Comparison of ENCODE assay signal across 10 mouse cellular contexts in the genomic region with DNA sequence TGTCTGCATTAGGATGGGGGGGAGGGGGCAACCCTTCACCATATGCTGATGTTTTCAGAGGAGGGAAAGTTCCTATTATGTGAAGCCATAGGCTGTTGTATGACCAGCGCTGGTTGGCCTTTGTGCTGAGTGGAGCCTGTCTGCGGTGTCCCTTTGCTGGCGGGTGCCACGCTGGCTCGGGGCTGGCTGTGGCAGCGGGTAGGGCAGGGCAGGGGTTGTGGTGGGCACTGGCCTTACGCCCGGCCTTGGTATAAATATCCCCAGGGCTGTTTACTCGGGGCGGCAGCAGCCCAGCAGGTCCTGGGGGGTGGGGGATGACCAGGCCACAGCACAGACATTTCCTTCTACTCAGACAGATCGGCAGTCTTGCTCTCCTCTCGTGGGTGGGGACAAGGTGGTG. TPM values are rescaled to one million over a fixed set of nuclear protein-coding genes. Genes with fewer than 3 reads are reported as not detected.
DNase-seq lines count a peak whose midpoint lies in the region; ATAC-seq and TF ChIP-seq lines count a peak whose summit lies in the region.
"Had no signal": no experiment of that assay in that cellular context is flagged by ENCODE, and none has a peak within 500 bp of the region (broad histone marks: within the 10 kb centered on the region; RNA-seq: fewer than 3 reads in every experiment).

No protein-coding gene starts in this region.

- no peak overlapping the region for H3K4me3 ChIP-seq in kidney, embryonic 15.5 days (replicated peaks)
- no peak overlapping the region for H3K4me3 ChIP-seq in kidney, adult 2 months (ENCODE audit: insufficient read depth, low read depth, low read length)
- H3K4me3 ChIP-seq in heart, embryonic 15.5 days = no peak overlapping the region
- H3K4me3 ChIP-seq in liver, postnatal 0 days (ENCODE audit: low read depth, low read length) = no peak overlapping the region
- H3K4me3 ChIP-seq in stomach, embryonic 14.5 days (ENCODE audit: low read depth, low read length) = no peak overlapping the region

- H3K9ac ChIP-seq in kidney, embryonic 15.5 days = peak overlapping the region; percentile 31; the same call in 1 of the 2 replicates
- H3K9ac ChIP-seq in heart, embryonic 15.5 days = peak overlapping the region; percentile 25
- H3K9ac ChIP-seq in liver, postnatal 0 days (replicated peaks) = peak overlapping the region; percentile 2; the same call in 1 of the 2 replicates
- no peak overlapping the region for H3K9ac ChIP-seq in stomach, embryonic 14.5 days (replicated peaks; ENCODE audit: low read depth, low read length)

- no peaks in the 10 kb centered on the region for H3K27me3 ChIP-seq in kidney, embryonic 15.5 days
- no peaks in the 10 kb centered on the region for H3K27me3 ChIP-seq in kidney, adult 2 months (replicated peaks; ENCODE audit: control insufficient read depth, insufficient read depth, low read length)
- no peaks in the 10 kb centered on the region for H3K27me3 ChIP-seq in heart, embryonic 15.5 days
- H3K27me3 ChIP-seq in liver, postnatal 0 days (ENCODE audit: insufficient read depth, low read length) = no peaks in the 10 kb centered on the region
- H3K27me3 ChIP-seq in stomach, embryonic 14.5 days (ENCODE audit: control insufficient read depth, insufficient read depth, low read length) = no peaks in the 10 kb centered on the region
- H3K27me3 ChIP-seq: Patski had no signal

- ATAC-seq in kidney, embryonic 15.5 days (replicated peaks; ENCODE audit: low FRiP score) = no peak
- ATAC-seq in heart, embryonic 15.5 days (replicated peaks; ENCODE audit: insufficient number of reproducible peaks, insufficient read depth, low FRiP score, low read depth) = peak; percentile 24
- no peak for ATAC-seq in liver, postnatal 0 days
- ATAC-seq in stomach, embryonic 14.5 days (ENCODE audit: insufficient number of reproducible peaks, insufficient read depth, low FRiP score, low read depth) = no peak
- no peak for ATAC-seq in granulocyte monocyte progenitor cell, adult 5-6 weeks (replicated peaks; ENCODE audit: poor library complexity, severe bottlenecking)

- no peak for DNase-seq in kidney, adult 2 months
- DNase-seq in Muller cell, postnatal 12 days (ENCODE audit: inconsistent ontology term) = peak; percentile 76
- DNase-seq in liver, postnatal 0 days = no peak
- DNase-seq in embryo, embryonic 10.5 days (ENCODE audit: low spot score) = no peak

- TF ChIP-seq POLR2A in kidney, adult 2 months (IDR thresholded peaks at IDR 0.05; ENCODE audit: low read depth, low read length) = no peak

- TF ChIP-seq CTCF in kidney, adult 2 months (conservative IDR thresholded peaks at IDR 0.05; ENCODE audit: insufficient read depth, insufficient read length, low read depth, low read length) = no peak
- TF ChIP-seq CTCF in liver, postnatal 0 days (IDR thresholded peaks at IDR 0.05; ENCODE audit: low read depth) = no peak

- H3K4me2 ChIP-seq in kidney, embryonic 15.5 days = peak overlapping the region; percentile 30; the same call in 1 of the 2 replicates
- H3K4me2 ChIP-seq in heart, embryonic 15.5 days = peak overlapping the region; percentile 51
- H3K4me2 ChIP-seq in liver, postnatal 0 days (ENCODE audit: low read depth, low read length) = 0 out of 2 replicates have a peak overlapping the region, but pooled peaks have one; percentile 9
- no peak overlapping the region for H3K4me2 ChIP-seq in stomach, embryonic 14.5 days (replicated peaks; ENCODE audit: low read depth, low read length)

- H3K4me1 ChIP-seq in kidney, embryonic 15.5 days = peaks cover 59% of the 10 kb centered on the region
- H3K4me1 ChIP-seq in kidney, adult 2 months (ENCODE audit: control insufficient read depth, insufficient read depth, low read length) = 0 out of 2 replicates have a peak, but pooled peaks cover 3% of the 10 kb centered on the region
- peaks cover 61% of the 10 kb centered on the region for H3K4me1 ChIP-seq in heart, embryonic 15.5 days (replicated peaks)
- H3K4me1 ChIP-seq in liver, postnatal 0 days (ENCODE audit: insufficient read depth) = peaks cover 51% of the 10 kb centered on the region
- H3K4me1 ChIP-seq in stomach, embryonic 14.5 days (ENCODE audit: control insufficient read depth, insufficient read depth, low read length) = peaks cover 43% of the 10 kb centered on the region; the same call in 1 of the 2 replicates

- H3K36me3 ChIP-seq in kidney, embryonic 15.5 days = peaks cover 30% of the 10 kb centered on the region
- no peaks in the 10 kb centered on the region; the same call in 1 of the 2 replicates for H3K36me3 ChIP-seq in kidney, adult 2 months (ENCODE audit: control insufficient read depth, insufficient read depth, low read length)
- H3K36me3 ChIP-seq in heart, embryonic 15.5 days = peaks cover 26% of the 10 kb centered on the region; the same call in 1 of the 2 replicates
- H3K36me3 ChIP-seq in liver, postnatal 0 days (replicated peaks; ENCODE audit: insufficient read depth, low read length) = peaks cover 24% of the 10 kb centered on the region
- H3K36me3 ChIP-seq in stomach, embryonic 14.5 days (ENCODE audit: control insufficient read depth, insufficient read depth, low read length) = peaks cover 24% of the 10 kb centered on the region

- H3K27ac ChIP-seq in kidney, embryonic 15.5 days = no peak overlapping the region; the same call in 1 of the 2 replicates
- no peak overlapping the region for H3K27ac ChIP-seq in kidney, adult 2 months (ENCODE audit: insufficient read depth, low read depth, low read length)
- peak overlapping the region; percentile 69 for H3K27ac ChIP-seq in heart, embryonic 15.5 days
- 0 out of 2 replicates have a peak overlapping the region, but pooled peaks have one; percentile 70 for H3K27ac ChIP-seq in liver, postnatal 0 days (ENCODE audit: low read depth)
- peak overlapping the region; percentile 44; the same call in 1 of the 2 replicates for H3K27ac ChIP-seq in stomach, embryonic 14.5 days (ENCODE audit: low read length)

- 14% methylated on average over 12 of the region's 12 CpGs for WGBS in kidney, embryonic 15.5 days
- 14% methylated on average over 12 of the region's 12 CpGs for WGBS in kidney, adult 2 months
- WGBS in heart, embryonic 15.5 days = 9% methylated on average over 12 of the region's 12 CpGs
- 50% methylated on average over 12 of the region's 12 CpGs for WGBS in liver, postnatal 0 days (ENCODE audit: insufficient replicate concordance)
- 15% methylated on average over 12 of the region's 12 CpGs for WGBS in stomach, embryonic 14.5 days

- TF ChIP-seq EP300 in liver, postnatal 0 days (IDR thresholded peaks at IDR 0.05; ENCODE audit: low read depth) = no peak

- no peaks in the 10 kb centered on the region for H3K9me3 ChIP-seq in kidney, embryonic 15.5 days (replicated peaks)
- H3K9me3 ChIP-seq in heart, embryonic 15.5 days (replicated peaks) = no peaks in the 10 kb centered on the region
- no peaks in the 10 kb centered on the region for H3K9me3 ChIP-seq in liver, postnatal 0 days (ENCODE audit: low read length)
- no peaks in the 10 kb centered on the region for H3K9me3 ChIP-seq in stomach, embryonic 14.5 days (ENCODE audit: control insufficient read depth, low read depth, low read length)

RNA-seq across cellular contexts. Expression of a gene that starts 8.9 kb away (rescaled TPM):
- polyA plus RNA-seq in kidney, embryonic 15.5 days (2015; fragmentation: Nextera tagmentation; extraction: Ambion mirVana) = 22.2 and 26.2 TPM in 2 replicates
- polyA plus RNA-seq in kidney, adult 2 months (2012; rRNA removed) = 52.5 and 53.5 TPM in 2 replicates
- 17.6 and 23.5 TPM in 2 replicates for polyA plus RNA-seq in heart, embryonic 15.5 days (2015; fragmentation: Nextera tagmentation; extraction: Ambion mirVana)
- 6.7 and 6.8 TPM in 2 replicates for polyA plus RNA-seq in liver, postnatal 0 days (2015; fragmentation: Nextera tagmentation; extraction: Ambion mirVana)
- polyA plus RNA-seq in stomach, embryonic 14.5 days (2014; fragmentation: Nextera tagmentation; extraction: Ambion mirVana) = 29.4 and 30.8 TPM in 2 replicates
- total RNA-seq in granulocyte monocyte progenitor cell, adult 5-6 weeks (2014; fragmentation: Nextera tagmentation) = 35.6 and 51.7 TPM in 2 replicates
- 8.9 and 14.8 TPM in 2 replicates for total RNA-seq in granulocyte monocyte progenitor cell, adult 5-6 weeks (2017)

RNA-seq across cellular contexts. Expression of a gene that starts 23.2 kb away (rescaled TPM):
- polyA plus RNA-seq in kidney, embryonic 15.5 days (2015; fragmentation: Nextera tagmentation; extraction: Ambion mirVana) = 3.0 and 3.1 TPM in 2 replicates
- 18.9 and 24.5 TPM in 2 replicates for polyA plus RNA-seq in kidney, adult 2 months (2012; rRNA removed)
- polyA plus RNA-seq in heart, embryonic 15.5 days (2015; fragmentation: Nextera tagmentation; extraction: Ambion mirVana) = 3.2 and 4.6 TPM in 2 replicates
- polyA plus RNA-seq in liver, postnatal 0 days (2015; fragmentation: Nextera tagmentation; extraction: Ambion mirVana) = 5.1 and 6.1 TPM in 2 replicates
- 3.6 and 3.7 TPM in 2 replicates for polyA plus RNA-seq in stomach, embryonic 14.5 days (2014; fragmentation: Nextera tagmentation; extraction: Ambion mirVana)
- 261 and 291 TPM in 2 replicates for total RNA-seq in granulocyte monocyte progenitor cell, adult 5-6 weeks (2014; fragmentation: Nextera tagmentation)
- total RNA-seq in granulocyte monocyte progenitor cell, adult 5-6 weeks (2017) = 26.4 and 34.3 TPM in 2 replicates

RNA-seq across cellular contexts. Expression of a gene that starts 29.4 kb away (rescaled TPM):
- polyA plus RNA-seq in kidney, embryonic 15.5 days (2015; fragmentation: Nextera tagmentation; extraction: Ambion mirVana) = 28.4 and 32.3 TPM in 2 replicates
- polyA plus RNA-seq in kidney, adult 2 months (2012; rRNA removed) = 63.1 and 70.4 TPM in 2 replicates
- 24.5 and 30.9 TPM in 2 replicates for polyA plus RNA-seq in heart, embryonic 15.5 days (2015; fragmentation: Nextera tagmentation; extraction: Ambion mirVana)
- 15.0 and 16.0 TPM in 2 replicates for polyA plus RNA-seq in liver, postnatal 0 days (2015; fragmentation: Nextera tagmentation; extraction: Ambion mirVana)
- polyA plus RNA-seq in stomach, embryonic 14.5 days (2014; fragmentation: Nextera tagmentation; extraction: Ambion mirVana) = 29.7 and 31.5 TPM in 2 replicates
- 49.7 and 53.8 TPM in 2 replicates for total RNA-seq in granulocyte monocyte progenitor cell, adult 5-6 weeks (2014; fragmentation: Nextera tagmentation)
- total RNA-seq in granulocyte monocyte progenitor cell, adult 5-6 weeks (2017) = 31.0 and 49.9 TPM in 2 replicates

RNA-seq across cellular contexts. Expression of a gene that starts 35.0 kb away (rescaled TPM):
- 2.4 and 2.8 TPM in 2 replicates for polyA plus RNA-seq in kidney, embryonic 15.5 days (2015; fragmentation: Nextera tagmentation; extraction: Ambion mirVana)
- polyA plus RNA-seq in kidney, adult 2 months (2012; rRNA removed) = 0.27 and 0.48 TPM in 2 replicates
- 1.8 and 2.2 TPM in 2 replicates for polyA plus RNA-seq in heart, embryonic 15.5 days (2015; fragmentation: Nextera tagmentation; extraction: Ambion mirVana)
- 0.58 and 0.76 TPM in 2 replicates for polyA plus RNA-seq in liver, postnatal 0 days (2015; fragmentation: Nextera tagmentation; extraction: Ambion mirVana)
- 4.2 and 5.9 TPM in 2 replicates for polyA plus RNA-seq in stomach, embryonic 14.5 days (2014; fragmentation: Nextera tagmentation; extraction: Ambion mirVana)
- total RNA-seq in granulocyte monocyte progenitor cell, adult 5-6 weeks (2014; fragmentation: Nextera tagmentation) = 0.75 and 1.5 TPM in 2 replicates
- total RNA-seq in granulocyte monocyte progenitor cell, adult 5-6 weeks (2017) = not detected in 2 replicates
- total RNA-seq: gastrocnemius, adult 8-10 months had no signal

RNA-seq across cellular contexts. Expression of a gene that starts 44.6 kb away (rescaled TPM):
- polyA plus RNA-seq in kidney, embryonic 15.5 days (2015; fragmentation: Nextera tagmentation; extraction: Ambion mirVana) = 61.3 and 65.0 TPM in 2 replicates
- 33.3 and 41.7 TPM in 2 replicates for polyA plus RNA-seq in kidney, adult 2 months (2012; rRNA removed)
- 35.4 and 39.9 TPM in 2 replicates for polyA plus RNA-seq in heart, embryonic 15.5 days (2015; fragmentation: Nextera tagmentation; extraction: Ambion mirVana)
- 21.4 and 22.6 TPM in 2 replicates for polyA plus RNA-seq in liver, postnatal 0 days (2015; fragmentation: Nextera tagmentation; extraction: Ambion mirVana)
- polyA plus RNA-seq in stomach, embryonic 14.5 days (2014; fragmentation: Nextera tagmentation; extraction: Ambion mirVana) = 77.2 and 77.8 TPM in 2 replicates
- 146 and 152 TPM in 2 replicates for total RNA-seq in granulocyte monocyte progenitor cell, adult 5-6 weeks (2014; fragmentation: Nextera tagmentation)
- total RNA-seq in granulocyte monocyte progenitor cell, adult 5-6 weeks (2017) = 146 and 175 TPM in 2 replicates

Comparison
In these comparisons a context has a peak if more than half of its experiments do, and no peak if none do; other contexts are left out.
1. H3K27ac ChIP-seq: peak in heart, embryonic 15.5 days (single experiment), liver, postnatal 0 days (single experiment) and stomach, embryonic 14.5 days (single experiment); none in kidney, embryonic 15.5 days (single experiment) and kidney, adult 2 months (single experiment).